Mouse (Mus musculus): ENCODE measurements at regions not wholly inside any gene's neighbourhood (a gene's known extent, or its start where the extent isn't known, plus 50 kb on each side); places are given as distances from the start of the nearest gene placed in this dataset.

DNA sequence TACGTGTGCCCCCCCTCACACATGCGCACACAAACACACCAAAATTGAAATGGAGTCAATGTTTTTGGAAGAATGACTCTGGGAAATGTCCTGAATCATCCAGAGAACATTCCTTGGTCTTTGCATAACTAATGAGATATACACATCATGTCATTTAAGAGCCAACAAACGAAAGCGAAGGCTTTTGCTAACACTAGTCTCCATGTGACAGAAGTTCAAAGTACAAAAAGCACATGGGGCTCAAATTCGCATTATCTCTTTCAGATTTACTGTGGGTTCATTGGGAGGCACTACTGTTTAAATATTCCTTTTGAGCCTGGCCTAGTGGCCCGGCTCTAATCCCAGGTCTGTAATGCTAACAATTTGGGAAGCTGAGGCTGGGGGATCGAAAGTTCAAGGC, 50.2 kb upstream of the Nfe2l2 start:
- DNase-seq: no peak
- intact Hi-C loops (cut with DNase I; ENCODE audit: low total_unique reads): no loop called here

Data from gastrocnemius, postnatal 14 days (tissue).